Mouse (Mus musculus): ENCODE measurements around the gene Tmem221. TPM values are rescaled to one million over a fixed set of nuclear protein-coding genes. Genes with fewer than 3 reads are reported as not detected.

Gene Tmem221
- total RNA-seq (2021) (1 to 10 TPM; 4.1 to 6.8 TPM), polyA plus RNA-seq (2012; rRNA removed) (31.6 and 35.2 TPM in 2 replicates)
- long read RNA-seq, partial matches to known transcripts: 1 of 2 reads
- long read RNA-seq, other reads (novel, unspliced or antisense): 0 of 2 reads

DNA sequence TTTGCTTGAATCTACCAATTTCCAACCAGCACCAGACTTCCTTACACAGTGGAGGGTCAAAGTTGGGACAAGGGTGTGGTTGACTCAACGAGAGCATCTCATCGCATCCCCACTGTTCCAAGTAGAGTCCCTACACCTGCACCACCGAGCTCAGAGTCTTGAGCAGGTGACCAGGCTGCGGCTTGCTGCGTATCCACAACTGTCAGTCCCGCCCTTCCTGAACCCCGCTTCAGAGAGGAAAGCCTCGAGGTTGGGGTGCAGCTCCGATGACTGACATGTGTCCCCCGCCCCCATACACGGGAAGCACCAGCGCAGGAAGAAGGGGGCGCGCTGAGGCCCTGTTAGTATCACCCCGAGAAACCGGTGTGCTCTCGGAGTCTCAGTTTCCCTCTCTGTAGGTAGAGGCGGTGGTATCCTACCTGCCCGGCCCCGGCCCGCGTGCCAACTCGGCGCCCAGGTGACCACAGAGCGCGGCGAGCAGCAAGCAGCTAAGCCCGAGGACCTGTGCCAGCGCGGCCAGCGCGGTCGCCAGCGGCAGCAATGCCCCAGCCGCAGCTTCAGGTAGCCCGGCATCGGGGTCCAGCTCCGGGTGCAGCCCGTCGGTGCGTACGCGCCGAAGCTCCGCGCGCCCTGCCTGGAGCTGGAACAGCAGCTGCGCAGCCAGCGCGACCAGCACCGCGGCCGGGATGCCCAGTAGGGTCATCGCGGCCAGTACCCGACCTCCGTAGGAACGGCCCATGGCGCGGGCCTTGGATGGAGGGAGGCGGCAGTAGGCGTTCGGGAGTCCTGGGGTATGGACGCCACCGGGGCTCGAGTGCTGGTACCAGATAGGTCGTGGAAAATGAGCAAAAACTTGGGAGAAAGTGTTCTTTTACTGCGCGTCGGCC lies at the start of gene Tmem221:
TSS of gene Tmem221 (minus strand) at position 801 of the 887 bp plus-strand sequence.
- no peak for DNase-seq

DNA sequence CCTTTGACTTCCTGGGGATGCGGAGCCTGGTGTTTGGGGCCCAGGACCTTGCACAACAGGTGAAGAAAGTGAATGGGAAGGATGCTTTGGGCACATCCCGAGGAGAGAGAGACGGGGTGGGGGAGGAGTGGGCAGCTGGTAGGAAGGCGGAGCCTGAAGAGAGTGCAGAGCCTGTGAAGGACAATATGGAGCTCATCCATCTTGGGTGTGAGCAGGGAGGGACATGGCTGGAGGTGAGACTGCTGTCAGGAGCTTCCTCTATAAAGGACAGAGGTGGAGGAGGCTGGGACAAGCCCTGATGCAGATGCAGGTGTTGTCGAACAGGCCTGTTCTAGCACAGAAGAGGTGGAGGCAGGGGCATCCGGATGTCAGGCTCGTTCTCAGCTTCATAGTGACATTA lies 45.4 kb upstream of the Tmem221 start:
- no peak for DNase-seq

DNA sequence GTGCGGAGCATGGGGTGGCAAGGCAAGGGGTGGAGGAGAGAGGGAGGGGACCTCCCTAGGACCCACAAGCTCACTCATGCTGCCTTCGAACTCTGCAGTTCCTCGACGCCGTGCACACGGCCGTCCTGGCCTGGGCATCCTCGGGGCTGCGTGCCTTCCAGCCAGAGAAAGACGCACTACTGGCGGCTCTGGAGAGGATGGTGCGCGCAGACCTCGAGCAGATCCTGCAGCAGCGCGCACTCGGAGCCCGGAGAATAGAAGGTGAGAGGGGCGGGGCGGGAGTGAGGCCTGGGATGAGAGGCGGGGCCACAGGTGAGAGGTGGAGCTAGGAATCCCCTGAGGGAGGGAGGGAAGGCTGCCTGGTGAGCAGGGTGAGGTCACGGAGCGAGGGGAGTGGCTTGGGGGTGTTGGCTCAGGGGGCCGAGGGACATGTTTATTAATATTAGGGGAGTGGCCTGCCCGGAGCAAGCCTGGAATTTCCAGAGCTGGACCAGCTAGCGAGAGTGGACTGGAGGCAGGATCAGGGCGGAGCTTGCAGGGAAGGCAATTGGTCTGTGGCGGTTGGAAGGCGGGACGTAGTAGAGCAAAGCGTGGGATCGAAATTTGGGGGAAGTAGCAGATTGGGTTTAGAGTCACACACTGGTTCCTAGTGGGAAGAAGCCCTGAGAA lies 44.1 kb upstream of the Tmem221 start:
- DNase-seq: peak; percentile 89

DNA sequence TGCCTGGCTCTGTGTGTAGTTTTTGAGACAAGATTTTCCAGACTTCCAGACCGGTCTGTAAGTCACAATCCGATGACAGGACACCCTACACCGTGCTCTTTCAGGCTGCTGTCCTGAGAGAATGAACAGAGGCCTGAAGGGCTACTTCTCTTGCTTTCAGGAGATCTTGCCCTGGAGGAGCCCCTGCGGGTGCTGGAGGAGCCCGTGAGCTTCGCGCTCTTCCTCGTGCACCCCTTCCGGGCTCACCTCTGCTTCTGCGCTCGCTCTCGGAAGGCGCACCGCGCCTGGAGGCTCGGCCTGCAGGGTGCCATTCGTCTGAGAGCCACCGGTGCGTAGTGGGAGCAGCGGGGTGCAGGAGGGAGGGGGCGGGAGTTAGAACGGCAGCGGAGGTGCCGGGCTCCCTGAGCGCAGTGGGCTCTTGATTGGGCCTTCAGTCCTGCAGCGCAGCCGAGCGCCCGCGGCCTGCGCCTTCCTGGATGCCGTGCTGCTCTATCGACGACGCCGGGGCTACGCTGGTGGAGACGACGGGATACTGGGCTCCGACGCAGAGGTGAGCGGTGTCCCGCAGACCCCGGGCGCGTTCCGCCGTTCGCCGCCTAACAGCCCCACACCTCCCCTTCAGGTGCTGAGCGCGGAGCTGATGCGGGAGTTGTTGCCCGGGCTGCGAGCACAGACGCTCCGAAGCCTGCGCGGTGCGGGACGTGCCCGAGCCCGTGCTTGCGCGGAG lies 43.4 kb upstream of the Tmem221 start:
- no peak for DNase-seq

DNA sequence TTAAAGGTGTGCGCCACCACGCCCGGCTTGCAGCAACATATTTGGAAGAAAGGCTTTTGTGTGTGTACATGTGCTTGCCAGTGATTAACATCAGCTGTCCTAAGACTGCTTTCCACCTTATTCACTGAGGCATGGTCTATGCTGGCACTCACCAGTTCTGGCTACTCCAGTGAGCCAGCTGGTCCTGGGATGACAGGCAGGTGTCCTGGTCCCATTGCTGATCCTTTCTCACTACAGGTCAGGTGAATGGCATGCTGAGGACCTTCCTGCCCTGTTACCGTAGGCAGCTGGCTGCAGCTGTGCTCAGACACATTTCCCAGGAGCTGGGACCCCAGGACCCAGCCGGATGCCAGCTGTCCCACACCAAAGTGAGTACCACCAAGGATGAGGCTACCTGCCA lies 40.2 kb upstream of the Tmem221 start:
- DNase-seq: no peak

DNA sequence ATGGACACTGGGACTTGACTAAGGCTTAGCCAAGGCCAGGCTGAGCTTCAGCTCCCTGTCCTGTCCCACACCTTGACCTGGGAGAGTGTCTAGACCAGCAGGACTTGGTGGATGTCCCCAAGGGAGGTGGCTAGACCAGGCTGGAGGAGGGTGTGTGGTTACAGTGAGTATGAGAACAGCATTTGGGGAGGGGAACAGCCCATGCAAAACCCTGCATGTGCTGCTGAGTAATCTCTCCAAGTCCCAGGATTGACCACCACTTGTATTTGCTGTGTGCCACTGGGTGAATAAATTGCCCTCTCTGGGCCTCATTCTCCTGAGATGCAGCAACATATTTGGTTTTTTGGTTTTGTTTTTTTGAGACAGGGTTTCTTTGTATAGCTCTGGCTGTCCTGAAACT lies 39.7 kb upstream of the Tmem221 start:
- no peak for DNase-seq

DNA sequence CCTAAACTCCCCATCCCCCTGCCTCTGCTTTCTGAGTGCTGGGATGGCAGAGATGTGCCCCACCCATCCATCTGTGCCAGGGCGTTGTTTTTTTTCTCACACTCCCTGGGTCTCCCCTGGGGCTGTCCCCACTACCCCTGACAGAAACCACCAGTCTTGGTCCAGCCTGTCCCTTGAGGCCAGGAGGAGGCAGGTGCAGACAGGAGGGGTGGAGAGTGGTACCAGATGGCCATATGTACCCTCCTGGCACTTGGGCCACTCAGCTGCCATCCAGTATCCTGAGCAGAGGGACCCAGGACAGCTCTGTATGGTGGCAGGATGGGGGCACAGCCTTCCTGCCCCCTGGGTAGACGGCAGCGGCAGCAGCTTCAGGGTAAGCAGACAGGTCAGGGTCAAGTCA lies 38.8 kb upstream of the Tmem221 start, which contains the start of gene Fam129c:
TSS of gene Fam129c (plus strand) at position 198 of the 400 bp plus-strand sequence.
- DNase-seq: no peak

DNA sequence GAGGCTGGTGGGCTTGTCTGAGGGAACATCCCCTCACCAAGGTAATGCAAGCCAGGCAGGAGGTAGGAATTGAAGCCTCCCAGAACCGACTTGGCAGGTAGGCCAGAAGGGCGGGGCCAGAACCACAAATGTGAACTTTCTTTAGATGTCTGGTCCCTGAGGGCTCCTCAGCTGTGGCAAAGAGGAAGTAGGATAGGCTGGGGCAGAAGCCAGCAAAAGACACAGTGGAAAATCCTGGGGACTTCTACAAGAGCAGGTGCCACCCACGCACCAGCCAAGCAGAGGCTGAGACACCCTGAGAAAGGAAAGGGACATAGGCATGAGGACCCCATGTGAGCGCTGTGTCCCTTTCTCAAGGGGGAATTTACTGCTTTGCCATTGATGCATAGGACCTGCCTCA lies 38.1 kb upstream of the Tmem221 start:
- no peak for DNase-seq

DNA sequence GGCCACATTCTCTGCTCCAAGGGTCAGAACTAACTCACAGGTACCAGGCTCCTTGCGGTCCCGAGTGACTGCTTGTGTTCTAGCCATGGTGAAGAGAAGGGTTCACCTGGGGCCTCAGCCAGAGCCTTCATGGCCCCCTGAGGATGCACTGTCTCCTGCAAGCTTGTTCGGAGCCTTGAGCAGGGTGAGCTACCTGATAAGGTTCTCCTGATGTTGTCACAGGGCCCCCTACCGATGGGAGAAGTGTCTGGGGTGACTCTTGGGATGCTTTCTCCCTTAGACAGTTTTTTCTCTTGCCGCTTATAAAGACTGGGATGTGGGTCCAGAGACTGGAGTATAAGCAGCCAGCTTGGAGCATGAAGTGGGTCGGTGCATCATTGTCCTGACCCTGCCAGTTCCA lies 37.7 kb upstream of the Tmem221 start:
- no peak for DNase-seq

DNA sequence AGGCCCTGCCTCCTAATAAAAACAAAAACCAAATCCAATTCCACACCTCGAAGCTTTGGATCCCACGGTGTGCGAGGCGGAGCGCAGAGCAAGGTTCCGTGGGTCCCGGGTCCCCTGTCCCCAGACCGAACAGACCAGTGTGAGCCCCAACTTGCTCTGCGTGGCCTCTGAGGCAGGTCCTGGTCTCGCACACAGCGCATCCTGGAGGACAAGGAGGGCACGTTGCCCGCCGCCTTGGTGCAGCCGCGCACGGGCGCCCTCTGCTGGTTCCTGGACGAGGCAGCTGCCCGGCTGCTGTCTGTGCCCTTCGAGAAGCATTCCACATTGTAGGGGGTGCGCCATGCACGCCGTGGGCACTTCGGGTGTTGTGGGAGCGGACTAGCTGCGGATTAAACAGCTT lies 37.2 kb upstream of the Tmem221 start:
- DNase-seq: peak; percentile 91

DNA sequence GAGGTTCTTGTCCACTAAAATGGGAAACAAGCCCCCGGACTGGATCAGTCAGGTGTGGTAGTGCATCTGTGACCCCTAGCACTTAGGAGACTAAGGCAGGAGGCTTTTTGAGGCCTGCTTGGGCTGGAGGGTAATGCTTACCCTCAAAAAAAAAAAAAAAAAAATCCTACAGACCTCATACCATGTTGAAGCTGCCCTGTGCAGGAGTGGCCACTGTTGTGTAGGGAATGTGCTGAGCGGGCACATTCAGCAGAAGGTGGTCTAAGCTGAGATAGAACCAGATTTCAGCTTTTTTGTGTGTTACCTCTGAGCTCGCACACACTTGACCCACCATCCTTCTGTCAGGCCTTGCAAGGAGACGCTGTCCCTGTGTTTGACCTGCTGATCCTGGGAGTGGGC lies 35.7 kb upstream of the Tmem221 start:
- DNase-seq: no peak

DNA sequence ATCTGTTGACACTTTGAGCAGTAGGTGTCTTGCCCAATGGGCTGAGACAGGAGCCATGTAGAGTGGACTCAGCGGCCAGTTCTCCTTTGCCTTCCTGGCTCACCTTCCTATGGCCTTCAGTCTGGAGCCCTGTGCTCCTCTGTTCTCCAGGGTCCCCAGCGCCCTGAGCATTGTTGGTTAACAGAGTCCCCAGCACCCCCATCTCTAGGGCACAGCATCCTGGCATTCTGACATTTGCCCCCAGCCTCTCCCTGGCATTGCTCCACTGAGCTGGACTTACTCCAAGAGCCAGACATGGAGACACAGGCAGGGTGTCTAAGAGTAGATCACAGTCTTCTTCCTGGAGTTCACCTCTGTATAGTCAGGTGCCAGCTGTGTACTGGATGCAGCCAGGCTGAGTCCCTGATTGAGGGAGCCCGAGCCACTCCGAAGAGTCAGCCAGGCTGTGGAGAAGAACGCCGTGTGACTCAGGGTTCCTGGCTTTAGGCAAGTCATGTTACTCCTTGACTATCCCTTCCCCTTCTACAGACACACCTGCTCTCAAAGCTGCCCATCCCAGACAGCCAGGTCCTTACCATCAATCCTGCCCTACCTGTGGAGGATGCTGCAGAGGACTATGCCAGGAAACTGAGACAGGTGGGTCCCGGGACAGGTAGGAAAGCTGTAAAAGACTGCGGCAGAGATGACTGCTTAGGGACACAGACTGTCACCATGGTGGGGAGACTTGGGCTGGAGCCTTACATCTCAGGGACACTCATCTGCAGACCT lies 35.1 kb upstream of the Tmem221 start:
- DNase-seq: no peak

DNA sequence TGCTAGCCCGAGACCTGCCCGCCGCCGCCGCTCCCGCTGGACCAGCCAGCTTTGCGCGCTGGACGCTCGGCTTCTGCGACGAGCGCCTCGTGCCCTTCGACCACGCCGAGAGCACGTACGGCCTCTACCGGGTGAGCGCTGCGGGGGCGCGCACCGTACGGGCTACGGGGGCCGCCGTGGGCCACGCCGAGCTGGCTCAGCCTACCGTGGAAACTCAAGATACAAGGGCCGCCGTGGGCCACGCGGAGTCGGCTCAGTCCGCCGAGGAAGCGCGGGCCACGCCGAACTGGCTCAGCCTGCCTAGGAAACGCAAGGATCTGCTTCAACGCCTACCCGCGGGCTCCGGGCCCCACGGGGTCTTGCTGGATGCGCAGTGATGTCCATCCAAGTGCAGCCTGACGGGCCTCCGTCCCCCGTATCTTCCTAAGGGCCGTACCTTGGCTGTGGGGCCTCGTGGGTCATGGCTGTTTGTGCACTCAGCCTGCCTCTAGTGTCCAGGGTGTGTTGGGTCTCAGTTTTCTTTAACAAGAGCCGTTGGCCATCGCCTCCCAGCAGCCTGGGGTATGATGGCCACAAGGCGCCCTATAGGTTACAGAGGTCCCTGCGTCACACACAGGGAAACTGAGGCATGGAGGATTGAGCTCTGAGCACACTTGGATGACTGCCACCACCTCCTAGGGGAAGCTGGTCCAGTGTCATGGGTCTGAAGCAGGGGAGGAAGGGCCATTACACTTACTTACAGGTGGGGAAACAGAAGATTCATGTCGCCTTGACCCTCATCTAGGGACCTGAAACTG lies 33.9 kb upstream of the Tmem221 start:
- peak; percentile 90 for DNase-seq

DNA sequence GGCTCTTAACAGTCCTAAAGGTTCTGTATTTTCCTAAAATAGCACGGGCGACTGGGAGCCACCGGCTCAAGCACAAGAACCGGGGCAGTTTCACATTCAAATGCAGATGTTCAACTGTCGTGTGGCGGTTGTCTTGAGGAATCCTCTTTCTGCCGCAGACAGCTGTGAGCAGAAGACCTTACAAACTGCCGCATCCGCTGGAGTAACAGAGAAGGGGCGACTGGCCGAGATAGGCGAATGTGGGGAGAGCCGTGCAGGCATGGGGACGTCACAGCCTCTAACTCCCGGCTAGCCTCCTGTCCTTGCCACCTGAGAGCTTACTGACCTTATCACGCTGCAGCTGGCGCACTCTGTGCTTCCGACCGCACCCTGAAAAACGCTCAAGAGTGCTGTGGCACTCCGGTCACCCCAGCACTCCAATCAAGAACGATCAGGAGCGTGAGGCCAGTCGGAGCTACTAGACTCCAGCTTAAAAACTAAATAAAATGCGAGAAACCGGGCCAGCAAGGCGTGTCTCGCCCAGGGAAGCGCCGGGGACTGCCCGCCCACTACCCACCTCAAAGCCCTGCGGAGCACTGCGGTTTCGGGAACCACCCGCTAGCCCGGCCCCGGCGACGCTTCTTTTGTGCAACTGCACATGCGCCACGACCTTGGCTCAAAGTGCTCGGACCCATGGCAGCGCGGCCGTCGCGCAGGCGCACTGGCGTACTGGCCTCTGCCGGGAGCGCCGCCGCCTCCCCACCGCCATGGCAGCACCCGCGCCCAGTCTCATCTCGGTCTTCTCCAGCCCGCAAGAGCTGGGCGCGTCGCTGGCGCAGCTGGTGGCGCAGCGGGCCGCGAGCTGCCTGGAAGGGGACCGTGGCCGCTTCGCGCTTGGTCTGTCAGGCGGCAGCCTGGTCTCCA lies 33.1 kb upstream of the Tmem221 start, which contains the start of gene Pgls:
TSS of gene Pgls (plus strand) at position 706 of the 903 bp plus-strand sequence.
- DNase-seq: peak; percentile 98

DNA sequence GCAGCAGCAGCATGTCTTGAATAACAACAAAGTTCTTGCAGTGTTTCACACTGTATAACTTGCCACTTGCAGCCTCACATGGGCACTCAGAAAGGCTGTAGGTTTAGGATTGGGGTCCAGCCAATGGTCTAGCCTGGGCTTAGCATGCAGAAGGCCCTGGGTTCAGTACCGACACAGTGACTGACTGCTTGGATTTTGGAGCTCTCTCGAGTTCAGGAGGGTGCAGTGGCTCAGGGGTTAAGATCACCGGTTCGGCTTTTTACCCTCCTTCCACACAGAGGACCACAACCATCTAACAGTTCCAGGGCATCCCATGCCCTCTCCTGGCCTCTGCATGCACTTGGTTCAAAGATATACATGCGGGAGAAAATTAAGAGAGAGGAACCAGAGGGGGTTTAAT lies 32.3 kb upstream of the Tmem221 start:
- DNase-seq: peak; percentile 31

DNA sequence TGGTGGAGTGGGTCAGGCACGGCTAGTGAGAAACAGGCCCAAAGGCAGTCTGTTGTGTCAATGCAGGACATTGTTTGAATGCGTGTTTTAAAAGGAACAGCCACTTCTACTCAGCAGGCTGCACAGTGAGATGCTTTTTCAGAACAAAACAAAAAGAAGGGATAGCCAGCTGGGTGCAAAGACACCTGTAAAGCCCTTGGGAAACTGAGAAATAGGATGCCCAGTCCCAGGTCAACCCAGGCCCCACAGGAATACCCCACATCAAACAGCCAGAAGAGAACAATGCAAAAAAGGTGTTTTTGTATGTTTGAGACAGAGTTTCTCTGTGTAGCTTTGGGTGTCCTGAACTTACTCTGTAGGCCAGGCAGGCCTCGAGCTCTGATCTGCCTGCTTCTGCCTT lies 30.1 kb upstream of the Tmem221 start:
- DNase-seq: no peak

DNA sequence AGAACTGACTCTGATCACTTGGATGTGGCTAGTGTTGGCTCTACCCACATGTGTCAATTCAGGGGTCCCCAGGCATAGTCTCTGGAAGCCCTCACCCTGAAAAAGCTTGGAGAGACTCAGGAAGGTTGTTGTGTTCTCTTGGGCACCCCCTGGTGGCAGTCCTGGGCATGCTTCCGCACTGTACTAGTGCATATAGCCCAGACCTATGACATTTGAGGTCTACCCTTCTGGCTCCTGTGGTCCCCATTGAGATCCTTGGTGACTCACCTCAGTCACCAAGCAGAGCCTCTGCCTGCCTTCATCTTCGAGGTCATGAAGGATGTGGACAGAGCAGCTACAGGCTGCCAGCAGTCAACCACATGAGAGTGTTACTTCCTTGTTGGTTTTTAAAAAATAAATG lies 28.2 kb upstream of the Tmem221 start:
- DNase-seq: peak; percentile 62

DNA sequence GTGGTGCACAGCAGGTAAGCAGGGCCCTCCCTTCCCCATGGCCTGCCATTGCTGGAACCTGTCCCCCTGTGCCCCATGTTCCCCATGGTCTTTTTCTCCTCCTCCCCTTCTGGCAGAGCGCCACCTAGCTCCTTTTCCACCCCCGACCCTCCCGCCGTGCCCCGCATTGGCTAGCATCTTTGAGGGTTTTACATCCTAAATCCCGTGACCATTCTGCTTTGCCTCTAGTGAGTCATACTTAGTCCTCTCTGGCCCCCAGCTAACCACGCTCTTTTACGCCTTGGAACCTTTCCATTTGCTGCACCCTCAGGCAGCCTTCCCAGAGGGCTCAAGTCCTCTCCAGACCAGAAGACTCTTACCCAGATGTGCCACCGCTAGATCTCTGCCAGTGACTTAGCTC lies 21.5 kb upstream of the Tmem221 start:
- DNase-seq: no peak

DNA sequence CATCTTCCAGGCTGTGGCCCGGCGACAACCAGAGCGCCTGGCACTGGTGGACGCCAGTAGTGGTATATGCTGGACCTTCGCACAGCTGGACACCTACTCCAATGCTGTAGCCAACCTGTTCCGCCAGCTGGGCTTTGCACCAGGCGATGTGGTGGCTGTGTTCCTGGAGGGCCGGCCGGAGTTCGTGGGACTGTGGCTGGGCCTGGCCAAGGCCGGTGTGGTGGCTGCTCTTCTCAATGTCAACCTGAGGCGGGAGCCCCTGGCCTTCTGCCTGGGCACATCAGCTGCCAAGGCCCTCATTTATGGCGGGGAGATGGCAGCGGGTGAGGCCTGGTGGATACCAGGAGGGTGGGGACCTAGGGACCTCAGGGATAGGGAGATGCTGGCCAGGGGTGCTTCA lies 20.8 kb upstream of the Tmem221 start:
- DNase-seq: peak; percentile 89

DNA sequence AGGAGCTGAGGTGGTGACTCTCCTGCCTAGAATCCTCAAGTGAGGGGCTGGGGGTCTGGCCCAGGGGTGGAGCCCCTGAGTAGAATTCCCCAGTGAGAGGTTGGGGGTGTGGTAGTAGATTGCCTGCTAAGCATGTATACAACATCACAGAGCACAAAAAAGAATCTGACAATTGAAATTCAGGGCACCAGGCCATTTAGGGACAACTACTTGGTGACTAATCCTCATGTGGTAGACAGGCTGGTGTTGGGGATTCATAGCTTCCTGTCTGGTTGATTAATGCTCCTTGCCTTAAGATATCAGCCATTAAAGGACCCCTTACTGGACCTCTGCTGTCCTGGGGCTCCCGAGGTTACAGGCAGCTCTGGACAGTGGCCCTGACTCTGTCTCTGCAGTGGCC lies 20.3 kb upstream of the Tmem221 start:
- peak; percentile 71 for DNase-seq
